Mouse (Mus musculus): ENCODE measurements at regions not wholly inside any gene's neighbourhood (a gene's known extent, or its start where the extent isn't known, plus 50 kb on each side); places are given as distances from the start of the nearest gene placed in this dataset.

GRCm38 (mm10) chr4:7356202-7356601 lies 882.6 kb downstream of the Car8 start:
- TF ChIP-seq CTCF (IDR thresholded peaks at IDR 0.05; ENCODE audit: insufficient read depth, low read length) (no peak), POLR2A (IDR thresholded peaks at IDR 0.05; ENCODE audit: borderline replicate concordance, extremely low read depth, low read depth, low read length) (no peak)

Data from lung, adult 2 months (tissue).